Mouse (Mus musculus) heart, adult 2 months (tissue): ENCODE results near the gene Phkb.

ENCODE experiments used
- CTCF ChIP-seq: fragments of 200-600 bp; IDR thresholded peaks from 2 replicates; pipeline ENCODE4 v1.8.1; 2022; ENCODE audit warnings: antibody characterized with exemption, mild to moderate bottlenecking, moderate library complexity
- EP300 ChIP-seq: fragments of 200-500 bp; IDR thresholded peaks from 2 replicates; pipeline ENCODE4 v1.6.1; 2011; ENCODE audit warnings: low read depth, low read length, control low read depth; ENCODE audit not compliant: insufficient read depth
- POLR2A ChIP-seq: fragments of 200-500 bp; IDR thresholded peaks from 2 replicates; pipeline ENCODE4 v1.6.1; 2011; ENCODE audit warnings: mild to moderate bottlenecking, low read depth, low read length, control low read depth; ENCODE audit not compliant: insufficient read depth

- TF ChIP-seq POLR2A: no peak
- no peak for TF ChIP-seq CTCF
- no peak for TF ChIP-seq EP300
Measured at GRCm38 (mm10) chr8:85937343-85937742, 96.6 kb downstream of the Phkb start.
